Mouse (Mus musculus): ENCODE measurements around the gene Slc39a3. TPM values are rescaled to one million over a fixed set of nuclear protein-coding genes. Genes with fewer than 3 reads are reported as not detected.
"Not testable (repeated sequence)": the region's sequence is repeated elsewhere in the genome, so short reads cannot be mapped to it uniquely, and the experiment has no call there.

Gene Slc39a3
- 10 to 100 TPM; 11.7 to 12.0 TPM for total RNA-seq (2021)
- long read RNA-seq, experiment 1, transcript Slc39a3-202 (4 exons, 3,796 nt) = major isoform, 11 of 16 reads
- long read RNA-seq, experiment 1, partial matches to known transcripts = 0 of 16 reads
- long read RNA-seq, experiment 1, other reads (novel, unspliced or antisense) = 5 of 16 reads
- long read RNA-seq, experiment 2, transcript Slc39a3-201 (4 exons, 3,680 nt) = minor isoform, 6 of 22 reads
- long read RNA-seq, experiment 2, transcript Slc39a3-202 (4 exons, 3,796 nt) = major isoform, 9 of 22 reads
- long read RNA-seq, experiment 2, partial matches to known transcripts = 0 of 22 reads
- long read RNA-seq, experiment 2, other reads (novel, unspliced or antisense) = 7 of 22 reads

GRCm38 (mm10) chr10:81036988-81037580 lies at the start of gene Slc39a3:
Slc39a3 (minus strand) TSS chr10:81037426.
- DNase-seq = peak; percentile 95 to 100
- intact Hi-C loops (cut with DNase I) = no loop called here

GRCm38 (mm10) chr10:81087021-81087420 lies 49.8 kb upstream of the Slc39a3 start:
- no peak for DNase-seq
- intact Hi-C loops (cut with DNase I) = loop anchor here (5.0 kb wide), 3 partner anchors 35 to 160 kb away; partner anchors contain the start of gene Eef2

- intact Hi-C loops (cut with DNase I) = loop anchor here (2.0 kb wide), 1 partner anchor 84 kb away; no protein-coding TSS in a partner anchor
- DNase-seq = peak; percentile 42 to 66
Observed at GRCm38 (mm10) chr10:81082168-81082960, 45.1 kb upstream of the Slc39a3 start.

- intact Hi-C loops (cut with DNase I) = loop anchor here (2.0 kb wide), 1 partner anchor 63 kb away; no protein-coding TSS in a partner anchor
- DNase-seq = no peak
Observed at GRCm38 (mm10) chr10:81080008-81080655, 42.9 kb upstream of the Slc39a3 start.

- DNase-seq = no peak
- intact Hi-C loops (cut with DNase I) = no loop called here
Observed at GRCm38 (mm10) chr10:81077916-81078315, 40.7 kb upstream of the Slc39a3 start.

GRCm38 (mm10) chr10:81076356-81076755 lies 39.1 kb upstream of the Slc39a3 start:
- intact Hi-C loops (cut with DNase I) = no loop called here
- DNase-seq = no peak

- intact Hi-C loops (cut with DNase I) = no loop called here
- DNase-seq = no peak
Observed at GRCm38 (mm10) chr10:81075734-81076133, 38.5 kb upstream of the Slc39a3 start.

GRCm38 (mm10) chr10:81073464-81073863 lies 36.2 kb upstream of the Slc39a3 start:
- no peak for DNase-seq

GRCm38 (mm10) chr10:81072290-81072689 lies 35.1 kb upstream of the Slc39a3 start:
- intact Hi-C loops (cut with DNase I) = no loop called here
- DNase-seq = no peak

More at GRCm38 (mm10) chr10:81073464-81073863, 36.2 kb upstream of the Slc39a3 start:
- intact Hi-C loops (cut with DNase I) = no loop called here

- peak; percentile 93 to 97 for DNase-seq
- intact Hi-C loops (cut with DNase I) = no loop called here
Observed at GRCm38 (mm10) chr10:81069836-81070235, 32.6 kb upstream of the Slc39a3 start, which contains the start of gene Thop1. Thop1 (plus strand) TSS chr10:81070035.

GRCm38 (mm10) chr10:81068706-81069105 lies 31.5 kb upstream of the Slc39a3 start:
- no peak for DNase-seq
- intact Hi-C loops (cut with DNase I) = no loop called here

GRCm38 (mm10) chr10:81064519-81064918 lies 27.3 kb upstream of the Slc39a3 start:
- DNase-seq; intact Hi-C loops (cut with DNase I): not testable (repeated sequence)

- intact Hi-C loops (cut with DNase I) = no loop called here
- DNase-seq = no peak
Observed at GRCm38 (mm10) chr10:81062710-81063109, 25.5 kb upstream of the Slc39a3 start.

GRCm38 (mm10) chr10:81059603-81060543 lies 22.6 kb upstream of the Slc39a3 start, which contains the start of gene Sgta:
Sgta (minus strand) TSS chr10:81060181.
- DNase-seq = peak; percentile 98 to 99
- intact Hi-C loops (cut with DNase I) = no loop called here

- intact Hi-C loops (cut with DNase I) = no loop called here
Observed at GRCm38 (mm10) chr10:81058896-81059295, 21.7 kb upstream of the Slc39a3 start.

GRCm38 (mm10) chr10:81057406-81058130 lies 20.3 kb upstream of the Slc39a3 start:
- DNase-seq = no peak
- intact Hi-C loops (cut with DNase I) = no loop called here

More at GRCm38 (mm10) chr10:81058896-81059295, 21.7 kb upstream of the Slc39a3 start:
- no peak for DNase-seq

- intact Hi-C loops (cut with DNase I); DNase-seq: not testable (repeated sequence)
Observed at GRCm38 (mm10) chr10:81055802-81056340, 18.6 kb upstream of the Slc39a3 start.

GRCm38 (mm10) chr10:81055169-81055568 lies 17.9 kb upstream of the Slc39a3 start:
- intact Hi-C loops (cut with DNase I) = no loop called here
- no peak for DNase-seq

All from gastrocnemius, postnatal 36 days (tissue).